Mouse (Mus musculus) cortical plate, adult 2 months (tissue): ENCODE results near the gene Pnck.

Source experiments
- CTCF ChIP-seq: fragments of 200-500 bp; IDR thresholded peaks from 2 replicates; pipeline ENCODE4 v1.5.1; 2011; ENCODE audit warnings: mild to moderate bottlenecking, control low read depth, low read length; ENCODE audit not compliant: insufficient read depth; ENCODE audit errors: extremely low read depth
- POLR2A ChIP-seq: fragments of 200-500 bp; IDR thresholded peaks from 2 replicates; pipeline ENCODE4 v1.6.1; 2011; ENCODE audit warnings: mild to moderate bottlenecking, low read length, control low read depth; ENCODE audit not compliant: insufficient read depth; ENCODE audit errors: extremely low read depth

DNA sequence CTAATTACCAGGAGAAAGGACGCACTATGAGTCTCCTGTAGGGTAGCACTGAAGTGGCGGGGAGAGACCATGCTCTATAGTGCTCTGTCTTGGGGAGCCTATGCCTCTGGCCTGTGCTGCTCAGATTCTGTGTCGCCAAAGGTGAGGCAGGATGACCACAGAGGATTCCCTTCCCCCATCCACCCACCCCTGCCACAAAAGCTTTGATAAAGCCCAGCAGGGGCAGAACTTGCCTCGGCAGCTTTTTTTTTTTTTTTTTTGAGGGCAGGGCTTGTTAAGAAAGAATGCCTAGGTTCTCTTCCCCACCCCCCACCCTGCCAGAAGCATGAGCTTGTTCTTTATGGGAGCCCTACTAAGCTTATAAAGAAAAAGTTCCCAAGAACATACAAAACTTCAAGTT, 14.8 kb downstream of the Pnck start:
- TF ChIP-seq CTCF (no peak), POLR2A (no peak)
